Mouse (Mus musculus): ENCODE measurements around the gene Ehbp1. TPM values are rescaled to one million over a fixed set of nuclear protein-coding genes. Genes with fewer than 3 reads are reported as not detected.

Gene Ehbp1
- total RNA-seq, 2 experiments from 2014 or later: 36.8 to 44.8 TPM

DNA sequence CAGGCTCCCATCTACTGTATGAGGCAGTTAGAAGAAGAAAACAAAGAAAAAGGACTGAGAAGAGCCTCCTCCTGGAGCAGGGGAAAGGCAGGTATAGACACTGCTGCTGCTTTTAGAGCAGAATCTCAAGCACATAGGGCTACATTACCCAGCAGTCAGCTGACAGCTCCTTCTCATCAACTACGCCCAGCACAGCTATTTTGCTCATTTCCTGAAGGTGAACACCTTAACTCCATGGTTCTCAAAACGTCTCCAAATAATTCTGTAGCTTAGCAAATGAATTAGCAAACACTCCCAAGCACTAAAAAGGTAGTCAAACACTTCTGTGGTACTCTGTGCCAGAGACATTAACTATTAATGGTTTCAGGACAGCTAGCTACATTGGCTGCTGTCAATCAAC lies 278.7 kb downstream of the Ehbp1 start:
- DNase-seq (ENCODE audit: low spot score in 2 of 2): no peak

DNA sequence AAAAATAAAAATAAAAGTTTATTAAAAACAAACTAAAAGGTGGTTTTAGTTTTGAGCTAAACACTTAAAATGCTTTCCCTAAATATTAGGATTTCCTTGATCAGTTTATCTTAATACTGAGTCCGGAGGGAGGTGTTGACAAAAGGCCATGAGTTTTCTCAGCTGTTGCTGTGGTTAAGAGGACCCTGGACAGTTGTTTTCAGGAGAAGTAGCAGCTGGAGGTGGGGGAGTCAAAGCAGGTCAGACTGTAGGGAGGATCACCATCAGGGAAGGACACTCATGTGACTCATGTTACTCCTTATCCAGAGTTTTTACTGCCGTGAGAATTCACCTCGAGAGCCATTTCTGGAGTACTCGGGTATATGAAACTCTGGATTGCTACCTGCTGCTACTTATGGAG lies 280.4 kb downstream of the Ehbp1 start:
- DNase-seq (ENCODE audit: low spot score in 2 of 2): no peak

DNA sequence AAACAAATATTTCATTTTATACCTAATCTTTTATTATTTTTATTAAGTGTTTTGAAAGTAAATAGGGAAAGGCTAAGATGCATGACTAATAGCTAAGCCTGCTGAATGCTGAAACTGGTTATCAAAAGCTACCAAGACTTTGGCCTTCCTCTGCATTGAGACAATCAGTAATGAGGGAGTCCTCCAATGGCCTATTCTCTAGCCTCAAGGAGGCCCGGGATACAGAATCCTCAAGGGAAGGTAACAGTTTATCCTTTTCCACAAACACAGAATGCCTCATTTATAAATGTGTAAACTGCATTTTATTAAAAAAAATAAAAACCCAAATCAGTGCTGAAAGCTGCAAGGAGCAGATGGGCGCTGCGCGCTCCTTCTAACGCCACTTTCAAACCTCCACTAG lies 284.6 kb downstream of the Ehbp1 start:
- no peak for DNase-seq (ENCODE audit: low spot score in 2 of 2)

DNA sequence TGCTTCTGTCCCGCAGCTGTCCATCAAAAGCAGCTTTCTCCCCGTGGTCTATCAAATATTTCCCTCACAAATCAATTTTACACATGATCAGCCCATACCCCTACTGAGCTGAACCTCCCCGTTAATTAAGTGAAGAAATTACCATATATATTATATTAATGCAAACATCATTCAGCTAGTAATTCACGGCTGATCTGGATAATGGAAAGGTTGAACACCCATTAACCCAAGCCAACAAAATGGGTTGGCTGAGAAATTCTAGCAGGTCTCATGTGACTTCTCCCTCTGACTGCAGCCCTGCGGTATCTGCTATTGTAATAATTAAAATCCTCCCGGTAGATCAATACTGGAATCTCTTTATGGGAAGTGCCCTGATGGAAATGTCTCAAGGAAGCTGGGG lies 286.2 kb downstream of the Ehbp1 start:
- DNase-seq (ENCODE audit: low spot score in 2 of 2): no peak

DNA sequence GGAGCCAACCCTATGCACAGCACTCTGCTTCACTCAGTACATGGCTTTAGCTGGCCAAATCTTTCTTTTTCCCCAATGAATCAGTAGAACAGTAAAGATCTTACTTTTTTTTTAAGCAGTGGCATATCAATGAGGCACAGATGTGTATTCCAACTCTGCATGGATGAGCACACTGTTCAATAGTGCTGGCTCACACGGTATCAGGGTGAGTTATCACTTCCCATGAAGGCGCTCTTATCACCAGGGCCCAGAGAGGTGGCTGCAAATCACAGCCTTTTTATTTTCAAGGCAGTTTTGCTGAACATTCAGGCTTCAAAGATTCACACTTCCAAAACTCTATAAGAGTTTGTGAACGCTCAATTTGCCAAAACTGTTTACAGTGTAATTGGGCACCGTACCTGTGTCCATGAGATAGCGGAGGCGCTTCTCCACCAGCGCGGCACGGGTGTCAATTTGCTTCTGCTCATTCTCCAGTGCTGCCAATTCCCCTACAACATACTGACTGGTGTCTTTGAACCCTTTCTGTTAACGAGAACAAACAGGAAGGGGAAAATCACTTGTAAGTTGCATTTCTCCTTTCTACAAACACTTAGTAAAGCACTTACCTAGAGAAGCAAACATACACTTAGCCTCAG lies 288.9 kb downstream of the Ehbp1 start:
- no peak for DNase-seq (ENCODE audit: low spot score in 2 of 2)

DNA sequence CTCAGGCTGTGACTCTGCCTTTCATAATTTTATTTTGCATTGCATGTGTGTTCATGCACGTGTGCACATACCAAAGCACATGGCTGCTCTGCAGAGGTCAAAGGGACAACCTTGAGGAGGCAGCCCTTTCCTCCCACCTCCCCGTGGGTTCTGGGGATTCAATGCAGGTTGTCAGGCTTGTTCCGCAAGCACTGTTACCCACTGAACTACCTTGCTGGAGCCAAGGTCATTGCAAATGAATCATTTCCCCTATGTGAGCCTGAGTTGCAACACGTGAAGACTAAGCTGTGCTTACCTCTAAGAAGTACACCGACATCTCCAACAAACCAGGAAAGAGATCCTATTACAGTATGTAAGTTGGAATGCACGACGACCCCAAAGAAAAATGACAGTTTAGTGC lies 291.2 kb downstream of the Ehbp1 start:
- DNase-seq (ENCODE audit: low spot score in 2 of 2): no peak

DNA sequence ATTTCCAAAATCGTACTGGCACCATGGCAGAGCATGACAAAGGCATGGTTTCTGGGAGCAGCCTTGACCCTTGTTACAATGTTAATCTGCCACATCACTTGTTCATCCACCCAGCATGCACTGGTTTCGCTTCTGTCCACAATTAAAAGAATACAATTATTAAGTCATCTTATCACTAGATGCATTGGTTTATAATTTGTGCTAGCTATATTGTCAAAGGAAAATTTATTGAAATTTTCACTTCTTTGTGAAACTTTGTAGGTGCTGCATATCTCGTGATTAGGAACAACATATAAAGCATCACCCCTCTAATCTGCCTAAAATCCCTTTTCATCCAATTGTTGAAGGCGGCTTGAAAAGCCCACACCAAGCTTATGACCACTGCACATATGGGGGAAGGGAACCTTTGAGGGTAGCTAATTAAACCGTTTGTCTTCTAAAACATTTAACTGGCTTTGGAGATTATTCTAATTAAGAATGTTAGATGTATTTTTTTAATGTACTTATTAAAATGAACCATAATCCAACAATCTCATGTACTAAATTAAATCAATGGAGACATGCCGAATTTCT lies 302.2 kb downstream of the Ehbp1 start:
- DNase-seq (ENCODE audit: low spot score in 2 of 2): no peak

DNA sequence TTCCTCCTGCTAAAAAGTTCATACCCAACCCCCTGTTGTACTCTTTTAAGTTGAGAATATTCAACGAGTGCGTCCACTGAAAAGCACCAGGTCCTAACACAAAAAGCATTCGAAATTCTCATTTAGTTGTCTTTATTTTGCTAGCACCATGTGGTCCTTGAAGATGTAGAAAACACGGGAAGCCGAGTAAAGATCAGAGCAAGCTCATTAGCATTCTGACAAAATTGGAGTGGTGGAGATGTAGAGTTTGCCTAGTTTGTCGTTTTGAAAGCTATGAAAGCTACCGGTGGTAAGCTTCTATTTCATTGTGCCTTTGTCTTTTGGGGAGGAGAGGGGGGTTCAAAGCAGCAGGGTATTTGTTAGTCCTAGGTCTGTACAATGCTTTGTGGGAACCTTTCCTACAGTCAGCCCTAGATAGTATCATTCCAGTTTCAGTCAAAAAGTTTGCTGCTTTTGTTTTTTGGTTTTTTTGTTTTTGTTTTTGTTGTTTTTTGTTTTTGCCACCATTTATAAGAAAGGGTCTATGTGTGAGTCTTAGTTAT lies 307.5 kb downstream of the Ehbp1 start:
- no peak for DNase-seq (ENCODE audit: low spot score in 2 of 2)

DNA sequence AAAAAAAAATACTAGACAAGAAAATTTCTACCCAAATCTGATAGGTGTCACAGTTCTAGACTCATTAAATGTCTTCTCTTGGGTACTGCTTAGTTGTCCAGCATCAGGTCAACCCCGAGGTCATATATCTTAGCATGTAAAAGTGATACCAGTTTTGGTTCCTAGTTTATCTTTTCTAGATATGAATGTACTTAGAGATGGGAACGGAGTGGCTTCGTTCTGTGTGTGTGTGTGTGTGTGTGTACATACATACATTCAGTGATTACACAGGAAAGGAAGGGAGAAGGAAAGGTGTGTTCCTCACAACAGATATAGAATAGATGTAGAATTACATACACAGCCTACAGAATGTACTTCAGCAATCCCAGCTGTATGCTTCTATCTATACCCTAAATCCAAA lies 308.5 kb downstream of the Ehbp1 start:
- no peak for DNase-seq (ENCODE audit: low spot score in 2 of 2)

DNA sequence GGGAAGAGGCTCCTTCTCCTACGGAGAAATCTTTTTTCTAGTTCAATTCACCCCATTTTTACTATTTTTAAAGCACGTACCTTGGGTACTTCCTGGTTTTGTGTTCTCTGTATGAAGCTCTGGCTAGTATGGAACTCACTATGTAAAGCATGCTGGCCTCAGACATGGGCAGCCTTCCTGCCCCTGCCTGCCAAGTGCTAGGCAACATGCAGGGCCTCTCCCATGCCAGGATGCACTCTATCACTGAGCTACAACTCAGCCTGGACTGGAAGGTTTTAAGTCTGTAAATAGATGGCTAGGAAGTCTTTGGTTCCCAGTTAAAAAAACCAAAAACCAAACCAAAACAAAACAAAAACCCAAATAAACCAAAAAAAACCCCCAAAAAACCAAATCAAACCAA lies 321.5 kb downstream of the Ehbp1 start:
- DNase-seq (ENCODE audit: low spot score in 2 of 2): no peak

DNA sequence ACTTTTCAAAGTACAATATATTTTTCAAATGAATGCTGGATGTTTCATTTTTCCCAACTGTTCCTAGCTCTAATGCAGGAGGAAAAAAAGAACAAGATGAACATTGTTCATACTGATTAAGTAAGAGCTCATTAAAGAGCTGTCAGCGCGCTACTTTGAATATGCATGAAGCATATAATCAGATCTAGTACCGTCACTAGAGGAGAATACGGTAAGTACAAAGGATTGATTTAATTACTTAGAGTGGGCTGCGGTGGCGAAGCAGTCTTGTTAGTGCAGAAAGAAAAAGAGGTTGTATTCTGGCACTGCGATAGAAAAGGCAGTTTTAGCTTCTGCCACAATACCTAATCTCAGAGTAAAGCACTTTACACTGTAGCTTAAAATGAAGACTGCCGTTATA lies 324.6 kb downstream of the Ehbp1 start:
- no peak for DNase-seq (ENCODE audit: low spot score in 2 of 2)

DNA sequence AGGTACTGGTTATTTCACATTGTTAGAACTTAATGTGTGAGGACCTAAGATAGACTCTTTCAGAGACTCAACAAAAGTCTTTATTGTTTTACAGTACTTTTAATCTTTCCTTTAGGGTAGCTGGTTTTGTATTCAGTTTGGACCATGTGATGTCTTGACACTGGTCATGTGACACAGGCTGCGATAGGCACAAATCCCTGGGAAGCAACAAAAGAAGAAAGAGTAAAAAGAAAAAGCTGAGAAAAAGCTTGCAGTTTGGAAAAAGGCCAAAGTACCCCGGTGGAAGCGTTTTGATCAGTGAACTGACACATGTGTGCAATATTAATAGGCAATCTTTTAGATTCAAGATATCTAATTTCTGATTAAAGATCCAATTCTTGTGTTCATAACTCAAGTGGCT lies 325.8 kb downstream of the Ehbp1 start:
- DNase-seq (ENCODE audit: low spot score in 2 of 2): no peak

DNA sequence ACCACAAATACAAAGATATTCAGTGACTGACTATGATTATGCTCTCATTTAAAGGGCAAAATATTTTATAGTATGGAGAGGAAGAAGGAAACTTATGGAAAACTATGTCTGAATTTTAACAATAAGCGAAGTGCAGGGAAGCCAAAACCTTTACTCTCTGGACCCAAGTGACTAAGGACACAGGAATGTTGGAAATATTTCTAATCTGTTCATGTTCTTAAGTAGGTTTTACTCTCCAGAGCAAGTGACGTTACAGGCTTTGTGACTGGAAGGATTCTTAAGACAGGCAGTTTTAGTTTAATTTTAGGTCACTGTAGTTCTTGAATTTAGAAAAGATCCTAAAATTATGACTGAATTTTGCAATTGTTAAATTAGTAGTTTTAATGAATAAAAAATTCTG lies 333.3 kb downstream of the Ehbp1 start:
- DNase-seq (ENCODE audit: low spot score in 2 of 2): no peak

DNA sequence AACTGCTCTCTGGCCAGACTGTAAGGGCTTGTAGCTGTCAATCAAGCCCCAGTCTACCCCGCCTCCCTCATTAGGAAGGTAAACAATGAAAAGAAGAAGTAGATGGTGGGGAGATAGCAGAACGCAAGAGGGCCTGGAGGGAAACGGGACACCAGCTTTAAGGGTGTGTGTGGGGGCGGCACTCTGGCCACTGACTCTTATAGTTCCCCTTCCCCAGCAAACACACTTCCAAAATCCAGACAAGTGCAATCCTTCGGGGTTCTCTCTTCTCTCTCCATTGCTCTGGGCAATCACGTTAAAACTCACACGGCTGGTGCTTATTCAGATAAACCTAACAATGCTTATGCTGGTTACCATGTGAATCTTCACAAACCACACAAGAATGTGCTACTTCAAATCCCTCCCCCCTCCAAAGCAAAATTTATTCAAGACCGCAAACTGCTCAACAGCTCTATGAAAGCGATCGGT lies 333.9 kb downstream of the Ehbp1 start:
- DNase-seq (ENCODE audit: low spot score in 2 of 2): no peak

DNA sequence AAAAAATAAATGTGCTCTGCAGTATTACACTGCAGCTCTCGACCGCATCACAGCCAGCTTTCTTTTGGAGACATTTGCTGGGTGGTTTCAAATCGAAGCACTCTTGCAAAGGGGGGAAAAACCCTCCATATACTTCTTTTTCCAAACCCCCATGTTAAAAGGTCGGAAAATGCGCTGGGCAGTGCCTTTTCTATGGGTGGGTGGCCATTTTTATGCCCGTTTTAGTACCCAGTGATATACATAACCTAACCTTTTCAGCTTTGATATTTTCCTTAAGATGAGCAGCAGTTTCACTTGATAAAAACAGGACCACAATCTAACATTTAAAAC lies 334.3 kb downstream of the Ehbp1 start:
- no peak for DNase-seq (ENCODE audit: low spot score in 2 of 2)

DNA sequence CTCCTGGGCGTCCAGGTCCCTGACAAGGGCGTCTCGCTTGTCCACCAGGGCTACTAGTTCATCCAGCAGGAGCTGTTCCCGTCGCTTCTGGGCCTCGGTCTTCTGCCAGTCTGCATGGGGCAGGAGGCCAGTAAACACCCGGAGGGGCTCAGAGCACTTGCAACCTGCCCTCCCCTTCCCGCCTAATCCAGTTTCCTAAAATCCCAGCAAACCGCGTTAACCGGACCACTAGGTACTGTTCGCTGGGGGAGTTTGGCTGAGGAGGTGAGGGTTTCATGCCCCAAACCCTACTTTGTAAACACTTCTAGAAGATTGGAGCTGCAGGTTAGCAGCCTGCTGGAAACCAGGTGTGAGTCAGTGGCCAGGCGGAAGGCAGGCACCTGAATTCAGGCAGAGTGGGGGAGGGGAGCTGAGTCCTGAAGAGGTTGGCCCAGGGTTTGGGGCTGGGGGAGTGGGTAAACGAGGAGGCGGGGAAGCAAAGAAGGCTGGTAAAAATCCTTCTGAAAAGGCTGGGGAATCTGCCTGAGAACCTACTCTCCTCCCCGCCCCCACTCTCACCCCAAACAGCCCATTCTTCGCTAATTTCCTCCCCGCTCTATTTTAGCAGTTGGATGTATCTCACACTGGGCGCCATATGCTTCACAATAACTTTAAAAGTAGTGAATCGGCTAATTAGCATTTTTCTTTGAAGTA lies 334.9 kb downstream of the Ehbp1 start:
- DNase-seq (ENCODE audit: low spot score in 2 of 2): no peak

DNA sequence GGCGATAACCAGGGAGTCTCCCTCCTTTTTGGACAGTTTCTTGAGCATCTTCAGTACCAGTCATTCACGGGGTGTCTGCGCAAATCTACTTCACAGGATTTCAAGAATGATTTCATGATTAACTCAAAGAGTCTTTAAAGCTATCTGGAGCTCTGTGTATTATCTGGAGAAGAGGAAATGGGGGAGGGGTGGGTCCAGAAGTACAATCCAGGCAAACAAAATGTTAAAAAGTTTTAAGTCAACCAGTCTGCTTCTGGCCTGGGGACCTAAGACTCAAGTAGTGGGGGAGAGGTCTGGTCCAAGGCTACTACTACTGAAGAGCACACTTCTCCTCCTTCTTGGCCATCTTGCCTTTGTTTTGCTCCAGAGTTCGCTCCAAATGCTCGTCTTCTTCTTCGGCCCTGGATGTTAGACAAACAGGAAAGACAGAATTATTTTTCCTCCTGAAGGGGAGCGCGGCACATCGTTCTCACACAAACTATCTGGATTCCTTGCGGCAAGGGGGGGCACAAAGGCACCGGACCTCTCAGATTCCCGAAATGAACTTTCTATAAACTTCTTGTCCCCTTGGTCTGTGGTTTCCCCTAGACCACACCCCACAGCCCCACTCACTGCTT lies 335.5 kb downstream of the Ehbp1 start:
- no peak for DNase-seq (ENCODE audit: low spot score in 2 of 2)

DNA sequence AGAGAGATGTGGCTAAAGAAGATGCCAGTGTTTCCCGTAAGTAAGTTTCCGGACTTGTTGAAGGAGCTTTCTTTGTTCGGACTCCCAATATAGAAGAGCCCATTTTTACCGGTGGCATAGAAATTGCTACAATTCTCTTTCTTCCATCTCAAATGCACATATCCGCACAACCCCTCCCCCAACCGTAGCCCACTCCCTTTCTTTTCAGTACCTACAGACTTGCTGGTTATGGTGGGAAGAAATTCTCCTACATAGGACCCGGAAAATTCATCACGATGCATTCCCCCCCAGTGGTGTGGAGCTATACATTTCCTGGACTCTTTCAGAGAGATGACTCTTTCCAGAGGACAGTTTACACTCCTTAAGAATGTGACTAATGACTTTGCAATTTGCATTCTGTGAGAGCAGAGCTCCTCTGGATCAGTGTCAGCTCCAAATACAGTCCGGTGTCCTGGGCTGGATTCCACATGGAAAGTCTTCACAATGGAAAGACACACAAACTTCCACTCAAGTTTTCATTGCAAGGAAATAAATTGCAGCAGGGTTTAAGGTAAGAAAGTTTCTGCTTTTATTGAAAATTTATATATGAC lies 336.7 kb downstream of the Ehbp1 start:
- no peak for DNase-seq (ENCODE audit: low spot score in 2 of 2)

DNA sequence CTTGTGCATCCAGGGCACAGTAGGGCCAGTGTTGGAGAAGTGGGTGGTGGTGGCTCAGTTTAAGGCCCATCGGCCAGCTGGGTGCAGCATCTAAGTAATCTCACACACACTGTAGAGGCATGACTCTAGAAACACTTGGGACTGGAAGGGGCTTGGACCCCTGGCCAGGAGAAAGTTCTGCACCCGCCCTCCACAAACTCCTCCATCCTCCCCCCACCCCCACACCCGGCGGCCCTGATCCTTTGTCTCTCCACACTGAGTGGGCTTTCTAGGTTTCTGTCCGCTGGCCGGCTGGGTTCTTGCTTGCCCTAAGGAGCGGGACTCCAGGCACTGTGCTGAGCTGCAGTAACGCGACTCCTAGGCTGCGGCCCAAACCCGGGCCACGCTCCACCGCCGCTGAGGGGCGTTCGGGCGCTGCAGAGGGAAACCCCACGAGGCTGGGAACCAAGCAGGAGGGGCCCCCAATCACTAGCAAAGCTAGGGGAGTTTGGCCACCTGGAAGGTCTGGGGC lies 337.7 kb downstream of the Ehbp1 start:
- DNase-seq (ENCODE audit: low spot score in 2 of 2): peak in 1 of 2 experiments; percentile 18

DNA sequence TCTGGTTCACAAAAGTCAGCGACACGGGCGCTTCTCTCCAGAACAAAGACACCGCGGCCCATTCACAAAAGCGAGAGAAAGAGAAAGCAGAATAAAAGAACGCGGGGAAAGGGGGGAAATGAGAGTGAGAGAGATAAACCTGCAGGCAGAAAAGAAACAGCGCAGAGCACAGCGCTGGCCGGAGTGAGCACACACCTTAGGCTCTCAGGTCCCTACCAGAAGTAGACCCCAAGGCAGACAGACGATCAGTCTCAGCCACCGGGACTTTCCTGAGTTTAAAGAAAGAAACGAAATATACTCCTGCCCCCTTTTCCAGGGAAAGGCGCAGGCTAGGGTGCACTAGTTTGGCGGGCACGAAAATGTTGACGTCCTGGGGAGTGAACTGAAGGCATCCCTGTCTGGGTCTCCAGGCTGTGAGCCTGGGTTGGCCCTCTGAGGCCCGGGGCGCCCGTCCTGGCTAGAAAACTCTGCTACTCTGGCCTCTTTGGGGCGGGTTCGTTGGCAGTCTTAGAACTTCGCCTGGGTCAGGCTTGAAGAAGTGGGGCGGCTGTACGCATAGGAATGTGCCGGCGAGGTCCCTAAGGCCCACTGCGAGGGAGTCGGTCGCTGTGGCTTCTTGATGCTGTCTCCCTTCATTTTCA lies 338.6 kb downstream of the Ehbp1 start:
- DNase-seq (ENCODE audit: low spot score in 2 of 2): peak in 1 of 2 experiments; percentile 22

DNA sequence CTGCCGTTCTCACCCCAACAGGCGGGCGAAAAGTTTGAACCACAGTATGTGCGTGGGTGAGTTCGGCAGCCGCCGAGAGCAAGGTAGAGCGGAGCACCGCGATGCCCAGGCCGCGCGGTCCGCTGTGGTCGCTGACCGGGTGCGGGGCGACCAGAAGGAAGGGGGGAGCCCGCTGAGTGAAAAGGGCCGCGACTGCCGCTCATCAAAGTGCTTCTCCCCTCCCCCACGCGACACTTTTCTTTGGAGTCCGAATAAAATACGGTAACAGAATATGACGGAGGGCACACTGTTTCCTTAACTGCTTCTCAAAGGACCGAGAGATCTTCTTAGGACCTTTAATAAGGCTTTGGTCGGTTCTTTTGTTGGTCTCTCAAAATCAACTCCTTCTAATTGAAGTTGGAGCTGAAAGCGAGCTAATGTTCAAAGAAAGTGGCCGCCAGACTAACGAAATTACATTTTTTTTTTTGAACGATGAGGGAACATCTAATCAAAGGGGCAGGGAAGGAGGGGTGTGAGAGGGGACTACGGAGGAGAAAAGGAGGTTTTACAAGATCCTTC lies 339.2 kb downstream of the Ehbp1 start, which contains the start of gene Otx1:
Gene Otx1 (minus strand): TSS at position 115 of the 558 bp plus-strand sequence.
- DNase-seq (ENCODE audit: low spot score in 2 of 2): peak in 1 of 2 experiments; percentile 26

All from gastrocnemius, postnatal 4 days (tissue).